Mouse (Mus musculus) olfactory bulb, adult 2 months (tissue): ENCODE measurements around the gene Tbc1d10a.

ENCODE experiments used
- CTCF ChIP-seq: fragments of 200-500 bp; IDR thresholded peaks from 2 replicates; pipeline ENCODE4 v1.5.1; 2012; ENCODE audit warnings: low read depth, mild to moderate bottlenecking, low read length, moderate library complexity; ENCODE audit not compliant: insufficient read depth
- POLR2A ChIP-seq: fragments of 200-500 bp; IDR thresholded peaks from 2 replicates; pipeline ENCODE4 v1.6.1; 2012; ENCODE audit warnings: mild to moderate bottlenecking, low read depth, low read length, moderate library complexity; ENCODE audit not compliant: insufficient read depth

DNA sequence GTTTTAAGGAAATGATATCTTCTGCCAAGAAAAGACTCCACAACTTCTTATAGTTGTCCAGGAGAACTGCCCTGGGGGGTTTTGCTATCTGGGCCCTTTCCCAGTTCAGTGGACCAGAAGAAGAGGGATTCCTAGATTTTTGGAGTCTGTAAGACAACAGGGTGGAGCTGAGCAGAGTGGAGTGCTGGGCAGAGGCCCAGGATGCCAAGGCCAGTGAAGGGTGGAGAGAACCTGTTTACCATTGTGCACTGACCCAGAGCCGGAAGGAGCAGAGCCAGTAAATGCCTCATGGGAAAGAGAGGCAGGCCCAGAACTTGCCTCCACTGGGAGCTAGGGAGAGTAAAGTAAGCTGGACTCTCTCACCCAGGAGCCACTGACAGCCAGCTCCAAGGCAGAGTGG is 11.1 kb downstream of the Tbc1d10a start:
- TF ChIP-seq CTCF = no peak
- TF ChIP-seq POLR2A = no peak
